Mouse (Mus musculus) testis, adult 2 months (tissue): ENCODE data around the gene Sft2d1. TPM values are rescaled to one million over a fixed set of nuclear protein-coding genes. Genes with fewer than 3 reads are reported as not detected.

Source experiments
- H3K27ac ChIP-seq: fragments of 200-500 bp; 2 replicates; pipeline ENCODE4 v1.5.1; 2012; ENCODE audit warnings: low read depth, low read length; ENCODE audit not compliant: control insufficient read depth, insufficient read depth
- H3K27me3 ChIP-seq: fragments of 200-500 bp; 2 replicates; pipeline ENCODE4 v1.6.1; 2012; ENCODE audit warnings: mild to moderate bottlenecking, low read length, moderate library complexity; ENCODE audit not compliant: control insufficient read depth, insufficient read depth
- H3K36me3 ChIP-seq: fragments of 200-500 bp; 2 replicates; pipeline ENCODE4 v1.6.1; 2012; ENCODE audit warnings: mild to moderate bottlenecking, low read length; ENCODE audit not compliant: control insufficient read depth, insufficient read depth
- H3K4me1 ChIP-seq: fragments of 200-500 bp; 2 replicates; pipeline ENCODE4 v1.6.1; 2012; ENCODE audit warnings: low read length; ENCODE audit not compliant: control insufficient read depth, insufficient read depth
- H3K4me3 ChIP-seq: fragments of 200-500 bp; 2 replicates; pipeline ENCODE4 v1.5.1; 2012; ENCODE audit warnings: low read depth, mild to moderate bottlenecking, low read length, moderate library complexity, mixed read lengths; ENCODE audit not compliant: control insufficient read depth
- CTCF ChIP-seq: fragments of 200-500 bp; IDR thresholded peaks from 2 replicates; pipeline ENCODE4 v1.5.1; 2012; ENCODE audit warnings: low read depth, mild to moderate bottlenecking, inconsistent platforms, low read length, moderate library complexity; ENCODE audit not compliant: control insufficient read depth, insufficient read depth, insufficient replicate concordance
- POLR2A ChIP-seq: fragments of 200-500 bp; IDR thresholded peaks from 2 replicates; pipeline ENCODE4 v1.6.1; 2012; ENCODE audit warnings: low read depth, mild to moderate bottlenecking, inconsistent platforms, low read length, moderate library complexity; ENCODE audit not compliant: control insufficient read depth
- polyA plus RNA-seq: library from polyadenylated mRNA; depleted of rRNA; stranded (reverse); fragments of >200 nt; gene quantifications from 2 replicates; pipeline ENCODE4 v1.2.3, GENCODE M21; 2012

Gene Sft2d1
- polyA plus RNA-seq, 1 experiment = 40.9 TPM

DNA sequence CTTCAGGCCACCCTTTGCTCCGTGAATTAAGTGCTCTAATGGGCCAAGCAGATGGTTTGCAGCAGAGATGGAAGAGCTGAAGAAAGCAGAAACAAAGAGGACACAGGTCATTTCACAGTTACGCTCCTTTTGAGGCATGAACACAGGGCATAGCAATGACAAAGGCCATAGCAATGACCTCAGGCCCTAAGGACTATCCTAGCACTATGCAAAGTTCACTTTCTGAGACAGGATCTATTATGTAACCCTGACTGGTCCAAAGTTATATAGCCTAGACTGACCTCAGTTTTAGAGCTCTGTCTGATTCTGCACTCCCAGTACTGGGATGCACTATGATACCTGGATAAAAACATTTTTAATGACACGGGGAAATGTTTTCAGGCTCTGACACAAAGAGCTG, 32.5 kb upstream of the Sft2d1 start:
- TF ChIP-seq POLR2A = no peak
- TF ChIP-seq CTCF = no peak
- Histone ChIP-seq H3K4me3 (no peak overlapping the region), H3K36me3 (no peaks in the 10 kb centered on the region), H3K27ac (no peak overlapping the region), H3K4me1 (no peaks in the 10 kb centered on the region; the same call in 1 of the 2 replicates), H3K27me3 (no peaks in the 10 kb centered on the region)

DNA sequence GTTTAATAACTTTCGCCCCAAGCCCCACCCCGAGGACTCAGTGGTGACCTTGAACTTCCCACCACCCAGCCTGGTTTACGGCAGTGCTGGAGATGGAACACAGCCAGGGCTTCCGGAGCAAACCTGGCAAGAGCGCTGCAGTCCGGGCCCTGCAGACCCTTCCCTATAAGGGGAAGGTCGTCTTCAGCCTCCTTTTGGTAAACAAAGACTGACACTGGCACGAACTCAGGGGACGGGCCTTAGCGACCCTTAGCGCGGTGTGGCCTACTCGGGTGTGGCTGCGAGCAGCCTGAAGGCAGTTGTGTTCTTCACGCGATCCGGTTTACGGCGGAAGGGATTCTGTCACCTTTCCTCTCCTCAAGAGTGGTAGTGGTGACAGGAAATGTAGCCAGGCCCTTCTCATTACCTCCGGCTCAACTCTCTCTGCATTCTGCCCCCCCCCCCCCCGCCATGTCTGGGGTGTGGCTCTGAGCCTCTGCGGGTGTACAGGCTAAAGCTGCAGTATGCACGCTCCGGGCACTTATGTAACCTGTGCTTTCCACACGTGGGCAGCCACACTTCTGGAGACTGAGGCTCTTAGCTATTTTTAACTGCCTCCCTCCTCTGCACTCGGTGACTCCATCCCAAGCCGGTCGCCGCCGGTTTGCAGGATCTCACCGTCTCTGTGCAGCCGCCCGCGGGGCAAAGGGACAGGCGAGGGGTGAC, 27.9 kb upstream of the Sft2d1 start, which contains the start of gene Mpc1:
Gene Mpc1 (plus strand): TSS at position 84 of the 705 bp plus-strand sequence.
- peak within 1 kb of the TSS; percentile 85 for H3K4me3 ChIP-seq
- H3K27me3 ChIP-seq = no peaks in the 10 kb centered on the region
- TF ChIP-seq CTCF = no peak
- TF ChIP-seq POLR2A = peak; percentile 8; the same call in 1 of the 2 replicates

DNA sequence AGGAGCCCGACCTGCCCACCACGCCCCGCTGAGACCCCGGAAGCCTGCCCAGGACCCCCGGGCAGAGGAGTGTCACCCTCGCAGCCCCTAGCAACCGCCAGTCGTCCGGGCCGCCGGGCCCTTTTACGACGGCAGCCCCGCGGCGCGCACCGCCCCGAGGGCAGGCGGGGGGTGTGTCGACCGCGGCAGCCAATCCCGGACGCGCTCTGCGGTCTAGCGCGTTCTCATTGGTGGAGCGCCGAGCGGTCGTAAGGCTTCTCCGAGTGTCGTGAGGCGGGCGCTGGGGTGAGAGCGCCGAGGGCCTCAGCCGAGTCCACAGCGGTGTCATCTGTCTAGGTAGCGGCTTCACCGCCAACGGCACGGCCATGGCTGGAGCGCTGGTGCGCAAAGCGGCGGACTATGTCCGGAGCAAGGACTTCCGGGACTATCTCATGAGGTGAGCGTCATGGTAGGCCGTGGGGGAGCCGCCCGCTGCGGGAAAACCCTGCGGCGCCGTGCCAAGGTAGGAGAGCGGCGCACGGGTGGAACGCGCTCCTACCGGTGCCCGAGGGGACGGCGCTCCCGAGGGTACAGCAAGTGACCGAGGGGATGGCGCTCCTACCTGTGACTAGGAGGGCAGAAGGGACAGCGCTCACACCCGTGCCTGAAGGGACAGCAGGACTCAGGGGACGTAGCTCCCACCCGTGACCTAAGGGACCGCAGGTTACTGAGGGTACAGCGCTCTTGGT, 27.2 kb upstream of the Sft2d1 start:
- Histone ChIP-seq H3K27me3 (no peaks in the 10 kb centered on the region), H3K36me3 (no peaks in the 10 kb centered on the region), H3K27ac (peak overlapping the region; percentile 95), H3K4me3 (peak overlapping the region; percentile 85), H3K4me1 (peaks cover 9% of the 10 kb centered on the region)
- TF ChIP-seq CTCF (peak; percentile 18), POLR2A (peak; percentile 95)

More for the DNA sequence above, 27.9 kb upstream of the Sft2d1 start, which contains the start of gene Mpc1:
- Histone ChIP-seq H3K27ac (peak within 1 kb of the TSS; percentile 95), H3K36me3 (no peaks in the 10 kb centered on the region), H3K4me1 (peaks cover 9% of the 10 kb centered on the region)

DNA sequence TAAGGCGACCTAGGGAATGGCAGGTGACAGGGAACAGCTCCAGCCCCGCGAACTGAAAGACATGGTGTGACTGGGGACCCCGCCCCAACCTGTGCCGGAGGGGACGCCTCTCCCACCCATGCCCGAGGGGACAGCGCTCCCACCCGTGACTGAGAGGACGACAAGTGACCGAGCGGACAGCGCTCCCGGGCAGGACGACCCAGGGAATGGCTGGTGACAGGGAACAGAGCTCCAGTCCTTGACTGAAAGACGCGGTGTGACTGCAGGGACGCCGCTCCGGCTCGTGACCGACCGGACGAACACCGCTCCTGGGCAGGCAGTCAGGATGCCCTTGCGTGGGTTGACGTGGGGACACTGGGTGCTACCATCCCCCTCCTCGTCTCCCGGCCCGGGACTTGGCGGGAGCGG, 26.6 kb upstream of the Sft2d1 start:
- Histone ChIP-seq H3K27ac (peak overlapping the region; percentile 65), H3K4me3 (peak overlapping the region; percentile 85), H3K36me3 (no peaks in the 10 kb centered on the region), H3K4me1 (peaks cover 9% of the 10 kb centered on the region), H3K27me3 (no peaks in the 10 kb centered on the region)
- TF ChIP-seq CTCF = no peak
- TF ChIP-seq POLR2A = peak; percentile 13; the same call in 1 of the 2 replicates

DNA sequence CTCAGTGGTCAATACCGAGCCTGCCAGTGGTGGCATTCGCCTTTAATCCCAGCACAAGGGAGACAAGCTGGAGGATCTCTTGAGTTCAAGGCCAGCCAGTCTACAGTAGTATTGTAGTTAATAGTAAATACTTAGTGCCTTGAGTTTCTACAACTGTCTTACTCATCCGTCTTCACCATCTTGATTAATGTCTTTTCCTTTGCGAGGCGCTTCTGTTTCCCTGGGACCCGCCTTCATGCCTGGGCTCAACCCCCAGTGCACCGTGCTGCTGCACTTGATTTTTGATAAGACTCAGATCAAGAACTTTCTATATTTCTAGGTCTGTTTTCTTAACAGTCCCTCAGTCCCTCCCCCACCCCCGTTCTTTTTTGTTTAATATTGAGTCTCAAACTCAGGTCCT, 25.8 kb upstream of the Sft2d1 start:
- Histone ChIP-seq H3K27me3 (no peaks in the 10 kb centered on the region), H3K4me3 (no peak overlapping the region; the same call in 1 of the 2 replicates), H3K36me3 (no peaks in the 10 kb centered on the region), H3K4me1 (peaks cover 9% of the 10 kb centered on the region), H3K27ac (no peak overlapping the region)
- TF ChIP-seq POLR2A (no peak), CTCF (no peak)

DNA sequence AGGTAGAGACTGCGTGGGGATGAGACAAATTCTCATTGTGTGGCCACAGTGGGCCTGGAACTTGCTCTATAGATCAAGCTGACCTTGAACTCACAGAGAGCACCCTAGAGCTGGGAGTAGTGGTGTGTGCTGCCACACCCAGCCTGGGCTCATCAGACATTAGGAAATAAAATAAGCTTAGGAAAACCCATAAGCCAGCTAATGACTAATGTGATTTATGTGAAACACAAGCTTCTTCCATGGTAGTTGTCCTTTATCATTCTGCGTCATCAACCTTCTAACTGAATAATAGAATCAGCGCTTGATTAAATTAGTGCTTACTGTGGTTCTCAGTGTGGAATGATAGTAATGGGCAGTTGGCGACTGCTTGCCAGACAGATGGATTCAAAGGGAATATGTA, 23.9 kb upstream of the Sft2d1 start:
- Histone ChIP-seq H3K27ac (no peak overlapping the region), H3K36me3 (no peaks in the 10 kb centered on the region)

DNA sequence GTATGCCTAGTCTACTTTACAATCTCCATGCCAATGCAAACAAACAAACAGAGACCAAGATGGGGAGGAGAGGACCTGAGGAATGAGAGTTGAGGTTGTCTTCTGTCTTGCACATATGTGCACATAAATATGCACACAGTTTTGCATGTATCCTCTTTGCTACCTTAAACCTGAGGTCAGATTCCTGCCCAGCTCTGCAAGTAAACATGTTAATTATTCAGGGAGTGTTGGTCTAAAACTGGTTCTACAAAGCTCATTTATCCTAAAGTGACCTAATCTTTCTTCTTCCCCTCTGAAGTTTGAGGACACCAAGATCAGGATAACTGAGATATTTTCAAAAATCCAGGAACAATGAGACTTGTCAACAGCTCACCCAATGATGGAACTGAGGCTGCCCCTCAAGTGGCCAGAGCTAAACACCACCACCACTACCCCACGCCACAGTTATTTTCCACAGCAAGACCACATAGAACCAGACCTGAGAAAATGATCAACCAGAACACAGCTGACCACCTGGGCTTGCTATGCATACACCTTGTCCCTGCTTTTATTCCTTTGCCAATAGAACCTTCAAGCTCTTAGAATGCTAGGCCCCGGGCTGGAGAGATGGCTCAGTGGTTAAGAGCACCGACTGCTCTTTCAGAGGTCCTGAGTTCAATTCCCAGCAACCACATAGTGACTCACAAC, 20.8 kb upstream of the Sft2d1 start:
- Histone ChIP-seq H3K36me3 (peaks cover 1% of the 10 kb centered on the region; the same call in 1 of the 2 replicates), H3K4me1 (peaks cover 1% of the 10 kb centered on the region), H3K27me3 (no peaks in the 10 kb centered on the region), H3K4me3 (no peak overlapping the region), H3K27ac (no peak overlapping the region)
- no peak for TF ChIP-seq POLR2A
- no peak for TF ChIP-seq CTCF

More for the DNA sequence above, 23.9 kb upstream of the Sft2d1 start:
- Histone ChIP-seq H3K4me3 (no peak overlapping the region), H3K4me1 (peaks cover 9% of the 10 kb centered on the region), H3K27me3 (no peaks in the 10 kb centered on the region)
- TF ChIP-seq CTCF (no peak), POLR2A (no peak)
